Mouse (Mus musculus): ENCODE results near the gene Rnf212b.

DNA sequence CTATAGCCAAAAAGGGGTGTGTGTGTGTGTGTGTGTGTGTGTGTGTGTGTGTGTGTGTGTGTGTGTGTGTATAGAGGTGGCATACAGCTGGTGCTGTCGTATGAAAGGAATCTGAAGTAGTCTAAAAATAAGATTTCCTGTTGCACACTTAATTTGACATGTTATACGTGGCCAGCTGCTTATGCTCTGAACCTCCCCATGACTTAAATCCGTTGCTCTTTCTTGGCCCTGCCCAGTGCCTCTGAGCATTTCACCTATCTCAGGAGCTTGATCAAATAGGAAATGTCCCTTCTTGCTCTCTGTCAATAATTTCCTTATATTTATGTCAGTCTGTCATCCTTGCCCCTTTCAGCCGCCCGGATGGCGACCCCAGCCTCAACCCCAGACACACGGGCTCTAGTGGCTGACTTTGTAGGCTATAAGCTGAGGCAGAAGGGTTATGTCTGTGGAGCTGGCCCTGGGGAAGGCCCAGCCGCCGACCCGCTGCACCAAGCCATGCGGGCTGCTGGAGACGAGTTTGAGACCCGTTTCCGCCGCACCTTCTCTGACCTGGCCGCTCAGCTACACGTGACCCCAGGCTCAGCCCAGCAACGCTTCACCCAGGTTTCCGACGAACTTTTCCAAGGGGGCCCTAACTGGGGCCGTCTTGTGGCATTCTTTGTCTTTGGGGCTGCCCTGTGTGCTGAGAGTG lies 70.2 kb downstream of the Rnf212b start:
- no peak for TF ChIP-seq CTCF (IDR thresholded peaks at IDR 0.05; ENCODE audit: borderline replicate concordance, insufficient read depth, low read depth, low read length)
- no peak for TF ChIP-seq POLR2A (IDR thresholded peaks at IDR 0.05; ENCODE audit: borderline replicate concordance, insufficient read depth, low read length)
